Mouse (Mus musculus) small intestine, adult 10 weeks (tissue): ENCODE results near the gene Gm3727. TPM values are rescaled to one million over a fixed set of nuclear protein-coding genes. Genes with fewer than 3 reads are reported as not detected.

Source experiments
- polyA plus RNA-seq: library from polyadenylated mRNA; stranded (reverse); fragments of 350-450 nt; fragmentation: Illumina TruSeq; extraction: RNeasy Lipid Tissue Mini Kit (QIAGEN cat#74804); gene quantifications from one replicate; pipeline ENCODE4 v1.2.3, GENCODE M21; 2014; ENCODE audit warnings: low replicate concordance

Gm3727 gene
- polyA plus RNA-seq: not detected

DNA sequence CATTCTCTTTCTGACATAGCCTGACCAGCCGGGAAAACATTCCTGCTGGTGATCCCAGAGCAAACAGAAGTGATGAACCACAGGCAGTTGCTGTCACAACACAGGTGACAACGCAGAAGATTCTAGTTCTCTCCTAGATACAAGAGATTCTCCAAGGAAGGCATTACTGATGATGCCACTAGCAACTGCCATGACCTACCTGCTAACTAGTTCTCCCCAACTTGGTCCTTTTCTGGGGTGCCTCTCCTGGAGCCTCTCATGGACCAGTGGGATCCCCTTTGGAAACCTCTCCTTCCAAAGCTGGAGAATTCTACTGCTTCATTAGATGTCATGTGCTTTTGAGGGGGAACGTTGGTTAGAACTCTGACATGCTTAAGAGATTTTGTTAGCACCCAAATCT, at the start of gene Gm3727:
Gene Gm3727 (minus strand): TSS at position 101 of the 400 bp plus-strand sequence.

Other genes with a start within 250 kb of the Gm3727 start
- not detected for gene Gm10406, start 237.3 kb downstream of the Gm3727 start, polyA plus RNA-seq
- not detected for gene Gm3685, start 219.7 kb downstream of the Gm3727 start, polyA plus RNA-seq
- 1.2 TPM for gene Gm3696, start 164.1 kb downstream of the Gm3727 start, polyA plus RNA-seq
- not detected for gene Gm6676, start 139.3 kb downstream of the Gm3727 start, polyA plus RNA-seq
- 0.48 TPM for gene Gm3512, start 90.2 kb downstream of the Gm3727 start, polyA plus RNA-seq
- gene Gm16434, start 70.2 kb downstream of the Gm3727 start, polyA plus RNA-seq: not detected
- gene Gm3739, start 50.3 kb upstream of the Gm3727 start, polyA plus RNA-seq: 0.30 TPM
- gene Gm5797, start 67.7 kb upstream of the Gm3727 start, polyA plus RNA-seq: not detected
- gene Gm8374, start 100.4 kb upstream of the Gm3727 start, polyA plus RNA-seq: not detected
- not detected for gene Gm3755, start 186.2 kb upstream of the Gm3727 start, polyA plus RNA-seq
- gene Gm3752, start 219.0 kb upstream of the Gm3727 start, polyA plus RNA-seq: not detected